Mouse (Mus musculus) ES-Bruce4 (cell line): ENCODE data around the gene Tsnaxip1. TPM values are rescaled to one million over a fixed set of nuclear protein-coding genes. Genes with fewer than 3 reads are reported as not detected.
"Not testable (repeated sequence)": the region's sequence is repeated elsewhere in the genome, so short reads cannot be mapped to it uniquely, and the experiment has no call there.

Experiments
- H3K27ac ChIP-seq: 2 replicates; pipeline ENCODE4 v1.5.1; 2012; ENCODE audit warnings: low read length, inconsistent platforms; ENCODE audit not compliant: insufficient read depth
- H3K27me3 ChIP-seq: 2 replicates; pipeline ENCODE4 v1.6.1; 2012; ENCODE audit warnings: mild to moderate bottlenecking, low read length, inconsistent platforms; ENCODE audit not compliant: control insufficient read depth, poor library complexity, insufficient read depth, severe bottlenecking
- H3K36me3 ChIP-seq: 2 replicates; pipeline ENCODE4 v1.6.1; 2012; ENCODE audit warnings: inconsistent platforms, mild to moderate bottlenecking, low read length, moderate library complexity; ENCODE audit not compliant: control insufficient read depth, poor library complexity, insufficient read depth, severe bottlenecking
- H3K4me1 ChIP-seq: one replicate; pipeline ENCODE4 v1.8.1; 2011; ENCODE audit warnings: low read length; ENCODE audit not compliant: control insufficient read depth, insufficient read depth
- H3K4me3 ChIP-seq: 2 replicates; pipeline ENCODE4 v1.5.1; 2011; ENCODE audit warnings: low read depth, mild to moderate bottlenecking, low read length
- H3K9ac ChIP-seq: 2 replicates; pipeline ENCODE4 v1.6.1; 2012; ENCODE audit warnings: low read depth, mild to moderate bottlenecking, inconsistent platforms; ENCODE audit not compliant: poor library complexity, severe bottlenecking
- H3K9me3 ChIP-seq: replicated peaks from 2 replicates; pipeline ENCODE4 v1.6.1; 2012; ENCODE audit warnings: mild to moderate bottlenecking, low read length, inconsistent platforms; ENCODE audit not compliant: control insufficient read depth, poor library complexity, insufficient read depth, severe bottlenecking
- CTCF ChIP-seq: IDR thresholded peaks from one replicate; pipeline ENCODE4 v1.8.1; 2011; ENCODE audit warnings: low read depth, low read length
- EP300 ChIP-seq: IDR thresholded peaks from 2 replicates; pipeline ENCODE4 v1.6.1; 2011; ENCODE audit warnings: low read depth, low read length; ENCODE audit not compliant: insufficient read depth
- POLR2A ChIP-seq: IDR thresholded peaks from one replicate; pipeline ENCODE4 v1.8.1; 2011; ENCODE audit warnings: low read length; ENCODE audit not compliant: insufficient read depth
- polyA plus RNA-seq: library from polyadenylated mRNA; stranded (reverse); fragments of >200 nt; gene quantifications from 2 replicates; pipeline ENCODE4 v1.2.4, GENCODE M21; 2011; ENCODE audit warnings: low read depth; ENCODE audit not compliant: missing spikeins, insufficient read depth, insufficient read length

Gene Tsnaxip1
- polyA plus RNA-seq, 1 experiment: not detected

- H3K27ac ChIP-seq: no peak overlapping the region
- no peak overlapping the region for H3K9ac ChIP-seq
- peaks cover 8% of the 10 kb centered on the region; the same call in 1 of the 2 replicates for H3K36me3 ChIP-seq
- H3K9me3 ChIP-seq: no peaks in the 10 kb centered on the region
- H3K4me1 ChIP-seq: no peaks in the 10 kb centered on the region
- H3K4me3 ChIP-seq: no peak overlapping the region
- no peak for TF ChIP-seq CTCF
- no peak for TF ChIP-seq POLR2A
- no peak for TF ChIP-seq EP300
- no peaks in the 10 kb centered on the region for H3K27me3 ChIP-seq
Measured at GRCm38 (mm10) chr8:105825506-105825905, 2.0 kb upstream of the Tsnaxip1 start.

- Histone ChIP-seq H3K4me1 (no peaks in the 10 kb centered on the region), H3K9me3 (no peaks in the 10 kb centered on the region), H3K27ac (no peak overlapping the region), H3K4me3 (peak overlapping the region; percentile 81), H3K9ac (peak overlapping the region; percentile 91), H3K36me3 (peaks cover 5% of the 10 kb centered on the region; the same call in 1 of the 2 replicates), H3K27me3 (no peaks in the 10 kb centered on the region)
- TF ChIP-seq POLR2A (no peak), CTCF (no peak), EP300 (no peak)
Measured at GRCm38 (mm10) chr8:105826379-105826778, 1.2 kb upstream of the Tsnaxip1 start.

- H3K36me3 ChIP-seq, H3K4me1 ChIP-seq, H3K27ac ChIP-seq, H3K27me3 ChIP-seq, H3K9ac ChIP-seq, H3K9me3 ChIP-seq, H3K4me3 ChIP-seq: not testable (repeated sequence)
Measured at GRCm38 (mm10) chr8:105833740-105834139, 6.2 kb downstream of the Tsnaxip1 start.

- H3K4me1 ChIP-seq: no peaks in the 10 kb centered on the region
- H3K4me3 ChIP-seq: no peak overlapping the region
- TF ChIP-seq POLR2A (no peak), CTCF (peak; percentile 66), EP300 (no peak)
- no peaks in the 10 kb centered on the region for H3K36me3 ChIP-seq
- peak overlapping the region; percentile 40 for H3K9ac ChIP-seq
- H3K27ac ChIP-seq: no peak overlapping the region
- no peaks in the 10 kb centered on the region for H3K27me3 ChIP-seq
- H3K9me3 ChIP-seq: no peaks in the 10 kb centered on the region
Measured at GRCm38 (mm10) chr8:105835318-105835717, 7.8 kb downstream of the Tsnaxip1 start.

- no peaks in the 10 kb centered on the region for H3K9me3 ChIP-seq
- no peaks in the 10 kb centered on the region for H3K4me1 ChIP-seq
- H3K9ac ChIP-seq: no peak overlapping the region
- H3K27me3 ChIP-seq: no peaks in the 10 kb centered on the region
- TF ChIP-seq EP300 (no peak), POLR2A (no peak), CTCF (no peak)
- no peak overlapping the region for H3K27ac ChIP-seq
- H3K4me3 ChIP-seq: no peak overlapping the region
- no peaks in the 10 kb centered on the region for H3K36me3 ChIP-seq
Measured at GRCm38 (mm10) chr8:105836991-105837390, 9.5 kb downstream of the Tsnaxip1 start.

- H3K4me3 ChIP-seq: no peak overlapping the region
- H3K36me3 ChIP-seq: peaks cover 7% of the 10 kb centered on the region
- H3K9me3 ChIP-seq: no peaks in the 10 kb centered on the region
- no peaks in the 10 kb centered on the region for H3K4me1 ChIP-seq
- TF ChIP-seq CTCF (no peak), POLR2A (no peak), EP300 (no peak)
- no peak overlapping the region for H3K9ac ChIP-seq
- H3K27ac ChIP-seq: no peak overlapping the region
- H3K27me3 ChIP-seq: no peaks in the 10 kb centered on the region
Measured at GRCm38 (mm10) chr8:105839209-105839608, 11.7 kb downstream of the Tsnaxip1 start.

- H3K4me3 ChIP-seq: no peak overlapping the region
- H3K27ac ChIP-seq: no peak overlapping the region
- no peaks in the 10 kb centered on the region for H3K9me3 ChIP-seq
- no peaks in the 10 kb centered on the region for H3K27me3 ChIP-seq
- no peaks in the 10 kb centered on the region for H3K4me1 ChIP-seq
- peaks cover 64% of the 10 kb centered on the region for H3K36me3 ChIP-seq
- no peak for TF ChIP-seq POLR2A
- H3K9ac ChIP-seq: no peak overlapping the region
Measured at GRCm38 (mm10) chr8:105846678-105847077, 19.1 kb downstream of the Tsnaxip1 start.
